Mouse (Mus musculus) myocyte (in vitro differentiated cells): ENCODE results near the gene Twnk.

Experiments used
- E2F4 ChIP-seq: IDR thresholded peaks from one replicate; pipeline ENCODE4 v1.6.1; 2011; ENCODE audit warnings: mild to moderate bottlenecking, control low read depth, moderate library complexity; ENCODE audit not compliant: insufficient read depth
- MAX ChIP-seq: IDR thresholded peaks from one replicate; pipeline ENCODE4 v1.6.1; 2011; ENCODE audit warnings: low read depth, mild to moderate bottlenecking, control low read depth
- MYOD1 ChIP-seq, 3 experiments: IDR thresholded peaks; one replicate each; pipeline ENCODE4 v1.6.1; 2011; ENCODE audit warnings: control low read depth in 2 of 3, low read depth in 2 of 3, mild to moderate bottlenecking in 2 of 3, moderate library complexity in 1 of 3; ENCODE audit not compliant: insufficient read length in 2 of 3, control insufficient read depth in 1 of 3
- MYOG ChIP-seq, 3 experiments: IDR thresholded peaks; one replicate each; pipeline ENCODE4 v1.6.1; 2011; ENCODE audit warnings: control low read depth in 2 of 3, low read depth in 2 of 3, mild to moderate bottlenecking in 2 of 3; ENCODE audit not compliant: insufficient read length in 2 of 3, control insufficient read depth in 1 of 3, insufficient read depth in 1 of 3
- POLR2A ChIP-seq: IDR thresholded peaks from one replicate; pipeline ENCODE4 v1.6.1; 2011; ENCODE audit warnings: low read depth, mild to moderate bottlenecking, control low read depth, moderate library complexity; ENCODE audit not compliant: insufficient read length
- POLR2AphosphoS2 ChIP-seq: IDR thresholded peaks from one replicate; pipeline ENCODE4 v1.6.1; 2011; ENCODE audit warnings: low read depth, control low read depth; ENCODE audit not compliant: insufficient read length
- REST ChIP-seq: IDR thresholded peaks from one replicate; pipeline ENCODE4 v1.6.1; 2011; ENCODE audit warnings: mild to moderate bottlenecking, control low read depth, moderate library complexity; ENCODE audit not compliant: insufficient read depth, insufficient read length
- SRF ChIP-seq: IDR thresholded peaks from one replicate; pipeline ENCODE4 v1.6.1; 2011; ENCODE audit warnings: low read depth; ENCODE audit not compliant: control insufficient read depth, insufficient read length
- TCF12 ChIP-seq: IDR thresholded peaks from one replicate; pipeline ENCODE4 v1.6.1; 2011; ENCODE audit warnings: mild to moderate bottlenecking, control low read depth; ENCODE audit not compliant: poor library complexity, insufficient read depth, severe bottlenecking
- TCF3 ChIP-seq: IDR thresholded peaks from one replicate; pipeline ENCODE4 v1.6.1; 2011; ENCODE audit warnings: low read depth, control low read depth; ENCODE audit not compliant: insufficient read length
- USF1 ChIP-seq: IDR thresholded peaks from one replicate; pipeline ENCODE4 v1.6.1; 2011; ENCODE audit warnings: low read depth, mild to moderate bottlenecking, control low read depth, moderate library complexity

DNA sequence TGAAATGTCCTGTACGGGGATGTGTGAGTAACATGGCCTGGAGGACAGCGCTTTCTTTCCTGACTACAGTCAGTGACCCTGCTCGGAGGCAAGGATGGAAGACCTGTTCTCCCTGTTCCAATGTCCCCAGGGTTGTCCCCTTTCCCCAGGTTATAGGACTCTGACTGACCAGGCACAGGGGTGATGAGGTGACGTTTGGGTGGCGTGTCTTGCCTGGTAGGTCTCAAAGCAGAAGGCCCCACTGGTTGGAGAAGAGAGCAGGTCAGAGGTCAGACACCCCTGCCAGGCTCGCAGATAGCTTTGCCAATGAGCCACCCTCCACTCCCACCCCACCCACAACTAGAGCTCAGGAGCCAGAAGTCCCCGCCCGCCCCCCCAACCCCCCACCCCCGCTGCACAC lies 24.1 kb downstream of the Twnk start:
- no peak for TF ChIP-seq POLR2A
- no peak for TF ChIP-seq USF1
- no peak for TF ChIP-seq TCF3
- no peak for TF ChIP-seq POLR2AphosphoS2
- no peak for TF ChIP-seq TCF12
- no peak for TF ChIP-seq MYOD1 (IDR thresholded peaks at IDR 0.05; ENCODE audit: control insufficient read depth in 1 of 3, insufficient read length in 2 of 3, low read depth in 2 of 3)
- no peak for TF ChIP-seq MYOG (IDR thresholded peaks at IDR 0.05; ENCODE audit: control insufficient read depth in 1 of 3, insufficient read depth in 1 of 3, insufficient read length in 2 of 3, low read depth in 2 of 3)
- TF ChIP-seq REST = no peak
- no peak for TF ChIP-seq E2F4
- TF ChIP-seq MAX = no peak
- no peak for TF ChIP-seq SRF
